Mouse (Mus musculus): Measurements from ENCODE around the gene H2afb1. TPM values are rescaled to one million over a fixed set of nuclear protein-coding genes. Genes with fewer than 3 reads are reported as not detected.
"Not testable (repeated sequence)": the region's sequence is repeated elsewhere in the genome, so short reads cannot be mapped to it uniquely, and the experiment has no call there.

H2afb1 gene
- 4.2 and 5.4 TPM in 2 replicates for polyA plus RNA-seq (2012; rRNA removed)

GRCm38 (mm10) chrX:117014457-117014856 is at the start of gene H2afb1:
Gene H2afb1, plus strand, starts transcription at chrX:117014757.
- not testable (repeated sequence) for H3K27me3 ChIP-seq (ENCODE audit: control insufficient read depth, insufficient read depth, low read length); H3K36me3 ChIP-seq (ENCODE audit: control insufficient read depth, insufficient read depth, low read length); H3K4me1 ChIP-seq (ENCODE audit: control insufficient read depth, insufficient read depth, low read length); H3K27ac ChIP-seq (ENCODE audit: control insufficient read depth, insufficient read depth, low read depth, low read length)
- H3K4me3 ChIP-seq (ENCODE audit: control insufficient read depth, low read depth, low read length) = peak within 1 kb of the TSS; percentile 25

- Histone ChIP-seq H3K27ac (ENCODE audit: control insufficient read depth, insufficient read depth, low read depth, low read length) (no peak overlapping the region), H3K36me3 (ENCODE audit: control insufficient read depth, insufficient read depth, low read length) (no peaks in the 10 kb centered on the region), H3K4me3 (ENCODE audit: control insufficient read depth, low read depth, low read length) (no peak overlapping the region), H3K27me3 (ENCODE audit: control insufficient read depth, insufficient read depth, low read length) (no peaks in the 10 kb centered on the region), H3K4me1 (ENCODE audit: control insufficient read depth, insufficient read depth, low read length) (no peaks in the 10 kb centered on the region)
- TF ChIP-seq CTCF (IDR thresholded peaks at IDR 0.05; ENCODE audit: control insufficient read depth, insufficient read depth, insufficient replicate concordance, low read depth, low read length) = no peak
- TF ChIP-seq POLR2A (IDR thresholded peaks at IDR 0.05; ENCODE audit: control insufficient read depth, low read depth, low read length) = no peak
These were observed 21.5 kb downstream of the H2afb1 start for GRCm38 (mm10) chrX:117036085-117036484.

All from testis, adult 2 months (tissue).